Mouse (Mus musculus) layer of hippocampus, adult 9-11 months (tissue): Measurements from ENCODE around the gene Rad51b.
A peak's percentile ranks its signal among the peaks of the same experiment; 100 is the strongest.

ENCODE experiments used
- DNase-seq: peaks from one replicate; pipeline ENCODE4 v3.0.0; 2022

The Rad51b gene

DNA sequence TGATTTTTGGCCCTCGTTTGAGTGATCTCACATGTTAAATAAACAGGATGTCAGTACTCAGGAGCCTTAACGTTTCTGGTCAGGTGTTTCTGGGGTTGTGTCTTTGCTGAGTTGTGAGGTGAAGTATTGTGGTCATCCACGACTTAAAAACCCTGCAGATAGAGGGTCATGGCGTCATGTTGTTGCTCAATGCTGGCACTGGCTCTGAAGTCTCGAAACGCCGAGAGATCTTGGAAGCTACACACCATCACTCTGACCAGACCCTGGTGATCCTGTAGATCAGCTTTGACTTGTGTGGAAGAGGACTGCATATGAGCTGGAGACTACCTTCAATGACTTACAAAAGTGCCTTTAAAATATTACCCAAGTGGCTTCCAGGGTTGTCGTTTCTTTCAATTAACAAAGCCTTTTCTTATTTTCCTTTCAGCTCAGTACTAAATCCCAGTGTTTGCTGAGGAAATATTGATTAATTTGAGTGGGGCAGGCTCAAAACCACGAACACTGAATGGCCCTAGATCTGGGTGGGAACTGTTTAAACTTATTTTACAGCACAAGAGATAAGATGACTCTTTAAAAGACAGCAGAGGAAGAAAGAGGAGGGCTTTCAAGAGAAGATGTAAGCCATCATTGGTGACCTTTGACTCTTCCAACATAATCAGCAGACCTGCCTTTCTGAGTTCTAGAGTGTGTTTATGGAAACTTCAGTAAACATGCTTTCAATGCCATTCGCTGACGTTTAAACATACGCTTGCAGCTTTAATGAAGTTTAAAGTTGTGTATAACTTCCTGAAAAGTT lies 144.3 kb downstream of the Rad51b start:
- DNase-seq = no peak

DNA sequence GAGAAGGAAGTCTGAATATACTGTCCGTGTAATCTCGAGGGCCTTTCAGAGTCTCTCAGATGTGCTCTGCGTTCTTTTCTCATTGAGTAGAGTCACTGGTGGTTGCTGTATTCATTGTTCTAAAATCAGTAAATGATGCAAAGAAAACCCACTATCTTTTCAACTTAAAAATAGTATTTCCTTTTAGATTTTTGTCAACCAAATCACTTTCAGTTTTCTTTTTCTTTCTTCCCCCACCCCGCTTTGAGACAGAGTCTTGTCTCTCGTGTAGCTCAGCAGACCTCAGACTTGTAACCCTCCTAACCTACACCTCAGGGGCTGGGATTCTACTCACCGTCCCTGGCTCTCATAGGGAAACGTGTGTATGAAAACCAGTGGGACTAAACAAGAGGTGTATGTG lies 145.0 kb downstream of the Rad51b start:
- no peak for DNase-seq

DNA sequence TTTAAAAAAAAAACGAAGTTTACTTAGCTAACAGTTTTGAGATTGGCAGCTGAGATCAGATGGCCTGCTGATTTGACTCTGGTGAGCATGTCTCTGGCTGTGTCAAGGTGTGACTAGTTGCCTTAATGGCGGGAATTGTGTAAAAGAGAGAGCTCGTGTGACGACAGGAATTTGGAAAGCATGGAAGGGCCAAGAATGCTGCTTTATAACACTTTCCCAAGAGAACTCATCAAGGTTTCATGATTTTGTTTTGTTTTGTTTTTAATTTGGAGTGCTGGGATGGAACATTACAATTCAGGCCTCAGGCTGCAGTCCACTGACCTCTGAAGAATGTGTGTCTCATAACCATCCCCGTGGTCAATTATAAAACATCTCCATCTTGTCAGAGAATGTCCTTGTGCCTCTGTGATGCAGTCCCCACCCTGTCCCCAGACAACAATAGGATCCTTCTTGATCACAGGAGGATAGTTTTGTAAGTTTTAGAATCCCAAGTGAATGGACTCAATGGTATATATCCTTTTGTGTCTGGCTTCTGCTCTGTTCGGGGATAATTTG lies 145.8 kb downstream of the Rad51b start:
- no peak for DNase-seq

DNA sequence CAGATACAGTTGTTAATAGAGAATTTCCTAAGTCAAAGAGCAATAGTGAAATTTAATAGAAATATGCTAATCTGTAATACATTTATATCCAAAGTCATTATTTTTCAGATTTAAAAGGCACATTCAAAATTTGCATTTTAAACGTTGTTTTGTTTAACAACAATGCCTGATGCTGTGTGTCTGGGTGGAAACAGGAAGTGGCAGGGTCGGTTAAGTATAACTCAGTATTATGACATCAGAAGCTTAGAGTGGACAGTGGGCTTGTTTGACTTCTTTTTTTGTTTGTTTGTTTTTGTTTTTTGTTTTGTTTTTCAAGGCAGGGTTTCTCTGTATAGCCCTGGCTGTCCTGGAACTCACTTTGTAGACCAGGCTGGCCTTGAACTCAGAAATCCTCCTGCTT lies 147.6 kb downstream of the Rad51b start:
- DNase-seq = no peak

DNA sequence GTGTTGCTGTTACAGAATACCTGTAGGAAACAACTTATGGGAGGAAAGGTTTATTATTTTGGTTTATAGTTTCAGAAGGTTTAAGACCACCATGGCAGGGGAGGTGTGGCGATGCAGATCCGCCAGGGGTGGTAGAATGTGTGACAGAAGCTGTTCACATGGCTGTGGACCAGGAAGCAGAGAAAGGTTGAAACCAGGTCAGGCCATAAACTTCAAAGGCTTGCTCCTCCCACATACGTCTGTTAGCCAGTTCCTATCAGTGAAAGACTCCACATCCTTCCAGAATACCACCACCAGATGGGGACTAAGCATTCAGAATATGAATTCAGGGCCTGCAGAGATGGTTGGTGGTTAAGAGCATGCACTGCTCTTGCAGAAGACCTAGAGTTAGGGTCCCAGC lies 150.0 kb downstream of the Rad51b start:
- DNase-seq = no peak

DNA sequence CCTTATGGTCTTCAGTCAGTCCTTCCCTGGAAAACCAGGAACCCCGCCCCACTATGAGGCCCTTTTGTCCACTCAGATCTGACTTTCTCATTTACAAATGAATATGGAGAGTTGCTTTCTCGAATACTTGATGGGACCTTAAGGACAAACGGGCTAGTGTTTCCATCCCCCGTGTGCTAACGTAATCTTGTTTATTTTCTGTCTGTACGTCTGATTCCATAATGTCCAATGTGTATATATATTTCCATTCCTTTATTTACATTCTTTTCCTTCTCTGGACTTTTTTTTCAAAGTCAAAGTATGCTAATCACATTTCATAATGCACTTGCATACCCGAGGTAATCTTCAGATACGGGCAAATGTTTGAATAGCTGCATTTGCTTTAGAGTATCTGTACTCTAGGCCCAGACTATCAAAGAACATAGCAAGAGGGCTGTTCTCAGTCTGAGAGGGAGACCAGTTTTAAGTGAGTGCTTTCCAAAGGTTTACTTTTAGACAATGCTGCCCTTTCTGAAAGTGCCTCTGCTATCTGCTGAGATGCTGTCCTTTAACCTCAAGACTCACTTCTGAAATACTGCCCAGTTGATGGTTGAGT lies 152.8 kb downstream of the Rad51b start:
- DNase-seq = no peak

DNA sequence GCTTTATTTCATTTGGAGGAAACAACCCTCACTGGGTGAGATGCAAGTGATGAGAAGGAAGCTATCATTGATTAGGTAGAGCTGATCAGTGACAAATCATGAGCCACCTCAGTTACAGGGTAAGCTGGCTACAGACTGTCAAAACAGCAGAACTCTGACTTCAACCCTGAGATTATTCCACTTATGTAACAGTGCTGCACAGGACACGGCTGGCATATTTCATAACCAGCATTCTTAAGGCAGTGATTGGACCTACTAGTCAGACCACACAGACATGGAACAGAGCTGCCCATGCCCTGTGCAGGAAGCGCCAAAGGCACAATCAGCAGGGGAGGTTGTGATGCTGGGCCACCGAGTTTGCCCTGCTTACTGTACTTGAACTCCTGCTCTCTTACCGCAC lies 155.8 kb downstream of the Rad51b start:
- no peak for DNase-seq

DNA sequence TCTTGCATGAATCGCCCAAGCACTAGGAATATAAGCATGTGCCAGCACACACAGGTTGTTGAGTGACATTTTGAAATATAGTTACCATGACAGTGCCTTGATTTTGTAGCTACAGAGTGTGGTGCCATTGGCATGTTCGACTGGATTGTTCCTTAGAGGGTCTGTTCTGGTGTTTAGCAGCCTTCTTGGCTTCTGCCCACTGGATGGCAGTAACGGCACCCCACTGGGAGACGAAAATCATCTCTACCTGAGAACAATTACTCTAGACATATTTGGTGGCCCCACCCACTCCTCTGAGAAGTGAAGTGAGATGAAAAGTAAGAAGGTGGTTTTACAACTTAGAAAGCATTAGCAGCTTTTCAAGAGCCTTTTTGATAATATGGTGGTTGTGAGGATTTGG lies 156.9 kb downstream of the Rad51b start:
- DNase-seq = no peak

DNA sequence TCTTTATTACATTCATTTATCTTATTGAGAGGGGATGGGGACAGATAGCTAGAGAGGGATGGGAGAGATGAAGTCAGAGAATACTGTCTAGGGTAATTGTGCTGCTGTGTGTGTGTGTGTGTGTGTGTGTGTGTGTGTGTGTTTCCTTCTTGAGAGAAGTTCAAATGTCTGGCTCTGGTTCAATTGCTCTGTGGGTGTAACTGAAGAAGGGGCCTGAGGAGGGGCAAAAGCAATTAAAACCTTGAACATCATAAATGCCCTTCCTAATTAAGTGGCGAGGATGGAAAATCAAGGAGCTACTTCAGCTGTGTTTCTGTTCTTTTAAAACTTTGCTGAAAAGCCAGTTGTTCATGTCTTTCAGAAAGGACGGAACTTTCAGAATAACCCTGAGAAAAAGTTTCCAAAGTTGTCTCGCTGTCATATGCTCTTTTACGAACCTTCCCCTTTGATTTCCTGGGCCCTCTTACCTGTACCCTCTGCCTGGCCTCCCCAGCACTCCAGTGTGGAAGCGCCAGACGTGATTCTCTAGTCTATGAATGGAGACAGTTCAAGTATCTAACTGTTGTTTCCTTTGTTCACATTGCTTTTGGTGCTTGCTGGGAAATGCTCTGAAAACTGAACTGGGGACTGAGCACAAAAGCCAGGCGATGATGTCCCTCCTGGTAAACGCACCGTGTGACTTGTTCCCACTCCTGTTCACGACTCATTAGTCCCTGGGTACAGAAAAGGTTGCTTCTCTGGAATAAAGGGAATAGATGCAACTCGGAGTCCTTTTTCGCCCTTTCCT lies 158.2 kb downstream of the Rad51b start:
- no peak for DNase-seq

DNA sequence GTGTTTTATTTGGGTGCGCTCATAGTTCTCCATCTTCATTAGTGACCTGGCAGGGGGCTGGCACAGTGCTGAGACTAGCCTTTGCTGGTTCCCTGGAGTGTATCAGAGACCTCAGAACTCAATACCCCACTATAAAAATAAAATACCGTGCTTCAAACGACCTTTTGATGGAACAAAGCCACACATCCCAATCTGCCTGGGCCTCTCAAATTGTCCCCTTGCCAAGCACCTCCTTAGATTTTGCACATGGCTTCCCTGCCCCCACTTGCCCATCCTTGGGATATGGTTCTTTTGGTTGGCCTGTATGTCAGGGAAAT lies 158.7 kb downstream of the Rad51b start:
- no peak for DNase-seq

DNA sequence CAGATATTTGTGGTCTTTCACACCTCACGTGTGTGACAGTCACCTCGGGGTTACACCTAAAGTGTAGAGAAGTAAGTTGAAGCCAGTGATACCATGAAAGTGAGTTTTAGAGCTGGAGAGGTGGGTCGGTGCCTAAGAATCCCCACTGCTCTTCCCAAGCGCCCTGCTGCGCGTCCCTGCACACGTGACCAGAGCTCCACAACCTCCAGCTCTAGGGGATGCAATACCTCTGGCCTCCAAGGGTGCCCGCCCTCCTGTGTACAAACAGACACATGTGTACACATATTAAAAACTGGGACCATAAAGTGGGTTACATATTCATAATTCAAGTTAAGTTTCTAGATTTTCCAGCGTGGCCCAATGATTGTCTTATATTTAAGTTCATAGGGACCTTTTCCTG lies 159.2 kb downstream of the Rad51b start:
- DNase-seq = no peak

DNA sequence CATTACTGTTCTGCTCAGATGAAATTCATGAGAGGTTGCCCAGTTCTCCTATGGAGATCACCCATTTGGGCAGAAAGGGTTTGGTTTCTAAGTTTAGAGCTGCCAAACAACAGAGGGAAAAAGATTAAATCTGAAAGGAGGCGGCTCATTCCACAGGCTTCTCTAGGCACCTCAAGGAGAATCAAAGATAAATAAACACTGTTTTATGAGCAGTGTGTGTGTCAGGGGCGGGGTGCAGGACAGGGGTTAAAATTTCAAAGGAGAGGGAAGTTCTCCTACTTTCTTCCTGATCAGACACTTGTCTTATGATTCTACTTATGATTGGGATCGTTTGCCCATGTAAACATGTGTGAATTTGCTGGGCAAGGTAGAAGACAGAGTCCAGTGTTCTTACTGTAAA lies 166.3 kb downstream of the Rad51b start:
- no peak for DNase-seq

DNA sequence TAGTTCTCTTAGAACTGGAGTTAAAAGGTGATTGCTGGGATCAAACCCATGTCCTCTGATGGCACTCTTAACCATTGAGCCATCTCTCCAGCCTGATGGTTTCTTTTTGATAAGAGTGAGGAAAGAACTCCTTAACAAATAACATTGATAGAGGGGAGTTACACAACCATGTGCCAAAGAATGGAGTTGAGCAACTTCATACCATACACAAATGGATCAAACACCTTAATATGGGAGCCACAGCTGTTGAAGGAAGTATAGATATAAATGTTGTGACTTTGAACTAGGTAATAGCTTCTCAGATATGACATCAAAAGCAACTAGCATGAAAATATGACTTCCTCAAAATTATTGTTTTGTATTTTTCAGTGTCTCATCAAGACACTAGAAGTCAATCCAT lies 173.0 kb downstream of the Rad51b start:
- no peak for DNase-seq

DNA sequence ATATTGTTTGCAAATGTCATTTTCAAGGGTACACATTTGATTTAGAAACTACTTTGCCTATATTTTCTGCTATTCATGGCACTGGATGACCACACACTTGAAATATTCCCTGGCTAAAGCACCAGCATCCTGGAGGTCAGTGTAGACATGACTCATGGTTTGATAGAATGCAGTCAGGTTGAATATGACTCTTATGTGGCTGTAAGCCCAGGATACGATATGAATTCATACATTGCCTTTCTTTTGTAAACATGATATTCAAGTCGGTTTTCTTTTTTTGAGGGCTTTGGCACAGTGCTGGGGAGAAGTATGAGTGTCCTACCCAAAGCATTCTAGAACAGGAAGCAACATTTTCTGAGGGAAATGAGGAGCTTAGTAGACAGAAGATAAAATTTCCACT lies 174.8 kb downstream of the Rad51b start:
- no peak for DNase-seq

DNA sequence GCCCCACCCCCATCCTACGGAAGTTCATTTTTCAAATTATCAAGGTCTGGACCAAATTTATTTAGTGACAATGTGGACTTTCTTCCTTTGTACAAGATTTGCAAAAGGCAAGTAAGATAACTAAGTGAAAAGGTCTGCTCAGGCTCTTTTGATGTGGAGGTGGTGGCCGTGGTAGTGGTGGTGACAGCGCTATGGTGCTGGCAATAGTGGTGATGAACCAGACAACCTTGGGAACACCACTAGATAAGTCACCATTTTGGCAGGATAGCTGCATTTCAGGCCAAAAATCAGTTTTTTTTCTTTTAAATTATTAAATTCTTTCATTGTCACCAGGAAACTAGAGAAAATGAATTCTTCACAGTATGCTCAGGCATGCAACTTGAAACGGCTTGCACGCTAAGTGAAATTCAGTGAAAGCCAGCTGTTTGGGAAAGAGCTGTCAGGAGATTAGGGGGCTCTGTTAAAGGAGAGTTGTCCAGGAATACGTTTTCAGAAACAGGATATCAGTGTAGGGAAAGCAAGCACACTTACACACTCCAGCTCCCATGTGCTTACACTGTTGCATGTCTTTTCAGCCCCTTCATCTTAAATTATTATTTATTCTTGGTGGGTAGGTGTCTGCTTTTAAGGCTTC lies 179.4 kb downstream of the Rad51b start:
- no peak for DNase-seq

DNA sequence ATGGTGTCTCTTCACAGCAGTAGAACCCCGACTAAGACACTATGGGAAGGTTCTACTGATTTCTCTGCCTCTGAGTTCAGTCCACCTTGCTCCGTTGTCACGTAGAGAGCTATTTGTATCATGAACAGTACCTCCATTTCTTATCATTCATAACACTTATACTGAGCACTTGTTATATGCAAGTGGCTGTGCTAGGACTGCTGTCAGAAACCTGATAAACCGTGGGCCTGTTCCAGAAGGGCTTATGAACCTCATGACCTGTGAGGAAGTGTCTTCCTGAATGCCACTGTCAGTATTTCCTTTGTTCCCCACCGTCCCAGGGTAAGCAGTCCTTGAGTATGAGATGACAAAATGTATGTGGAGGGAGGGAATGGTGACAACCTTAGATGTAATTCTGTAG lies 181.7 kb downstream of the Rad51b start:
- no peak for DNase-seq

DNA sequence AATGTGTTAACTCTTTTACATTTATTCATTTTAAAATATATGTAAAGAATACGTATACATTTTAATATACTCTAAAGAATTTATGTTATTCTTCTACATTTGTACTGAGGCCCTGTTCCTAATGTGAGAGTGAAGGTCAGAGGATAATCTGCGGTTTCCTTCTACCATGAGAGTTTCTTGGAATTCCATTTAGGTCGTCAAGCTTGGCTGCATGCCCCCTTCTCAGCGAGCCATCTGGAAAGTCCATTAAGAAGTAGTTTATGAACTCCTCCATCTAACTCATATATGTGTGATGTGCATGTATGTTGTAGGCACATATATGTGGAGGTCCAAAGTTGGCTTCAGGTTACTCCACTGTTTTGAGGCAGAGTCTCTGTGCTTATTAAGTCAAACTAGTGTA lies 188.4 kb downstream of the Rad51b start:
- no peak for DNase-seq

DNA sequence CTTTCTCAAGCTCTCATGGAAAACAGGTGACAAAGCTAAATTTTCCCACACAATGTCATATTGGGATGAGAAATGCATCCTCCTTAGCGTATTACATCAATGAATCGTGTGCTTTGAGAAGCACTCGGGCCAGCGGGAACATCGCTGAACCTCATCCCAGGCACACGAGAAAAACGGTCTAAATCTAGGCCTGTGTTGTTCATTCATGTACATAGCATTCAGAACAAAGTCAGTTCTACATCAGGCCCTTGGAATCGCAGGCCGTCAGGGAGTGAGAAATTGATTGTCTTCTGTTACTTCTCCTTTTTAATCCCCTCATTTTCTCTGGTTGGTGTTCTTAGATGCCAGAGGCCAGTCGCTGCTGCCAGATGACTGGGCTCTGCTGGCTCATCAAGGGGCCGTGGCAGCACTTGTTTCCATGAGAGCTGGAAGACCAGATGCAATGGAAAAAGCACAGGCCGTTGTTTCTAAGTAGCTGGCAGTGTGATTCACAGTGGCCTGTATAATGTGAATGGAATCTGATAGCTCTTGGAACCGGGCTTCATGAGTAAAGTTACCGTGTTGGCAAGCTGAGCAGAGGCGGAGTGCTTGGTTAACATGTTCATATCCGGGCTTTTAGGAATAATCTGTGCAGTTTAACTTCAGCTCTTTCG lies 191.6 kb downstream of the Rad51b start:
- DNase-seq = peak; percentile 65

DNA sequence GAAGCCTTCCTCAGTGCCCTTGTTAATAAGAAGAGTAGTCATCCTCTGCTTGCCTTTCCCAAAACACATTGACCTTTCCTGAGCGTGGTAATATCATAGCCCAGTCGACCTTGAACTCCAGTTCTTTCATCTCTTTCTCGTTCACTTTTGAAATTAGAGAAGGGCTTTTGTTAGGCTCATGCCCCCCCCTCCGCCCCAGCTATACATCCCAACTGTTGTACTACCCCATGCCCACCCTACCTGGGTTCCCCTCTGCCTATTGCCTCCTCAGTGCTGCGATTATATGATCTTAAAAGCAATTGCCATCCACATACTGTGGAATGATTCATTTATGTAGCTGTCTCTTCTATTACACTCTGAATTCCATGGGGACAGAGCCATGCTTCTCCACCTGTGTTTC lies 193.5 kb downstream of the Rad51b start:
- no peak for DNase-seq

DNA sequence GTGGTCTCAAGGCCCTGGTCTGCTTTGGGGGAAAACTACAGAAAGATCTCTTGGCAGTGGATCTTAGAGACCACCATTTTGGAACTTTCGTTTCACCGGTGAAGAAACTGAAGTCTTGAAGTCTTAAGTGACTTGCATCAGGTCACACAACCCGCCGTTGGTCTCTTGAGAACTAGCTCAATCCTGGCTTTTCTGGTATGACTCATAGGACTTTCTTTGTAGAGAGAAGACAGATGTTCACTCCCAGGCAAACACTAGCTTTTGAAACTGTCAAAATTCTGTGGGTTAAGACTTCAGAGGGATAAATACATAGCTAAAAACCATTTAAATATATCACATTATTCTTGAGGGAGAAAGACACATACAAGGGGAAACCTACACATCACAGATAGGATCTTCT lies 195.1 kb downstream of the Rad51b start:
- DNase-seq = no peak

DNA sequence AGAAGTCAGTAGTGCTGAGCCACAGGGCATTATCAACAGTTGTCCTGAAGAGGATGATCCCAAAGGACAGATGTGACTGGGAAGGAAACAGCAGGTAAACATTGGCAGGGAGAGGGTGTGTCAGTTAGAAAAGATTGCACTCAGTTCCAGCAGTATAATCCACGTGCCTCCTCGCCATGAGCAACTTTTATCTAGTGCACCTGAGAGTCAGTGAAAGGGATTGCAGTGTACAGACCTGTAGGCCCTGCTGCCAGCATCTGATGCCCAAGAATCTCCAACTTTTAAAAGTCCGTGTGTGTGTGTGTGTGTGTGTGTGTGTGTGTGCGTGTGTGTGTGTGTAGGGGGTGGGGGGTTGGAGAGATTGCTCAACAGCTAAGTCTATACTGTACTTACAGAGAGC lies 195.5 kb downstream of the Rad51b start:
- DNase-seq = no peak

DNA sequence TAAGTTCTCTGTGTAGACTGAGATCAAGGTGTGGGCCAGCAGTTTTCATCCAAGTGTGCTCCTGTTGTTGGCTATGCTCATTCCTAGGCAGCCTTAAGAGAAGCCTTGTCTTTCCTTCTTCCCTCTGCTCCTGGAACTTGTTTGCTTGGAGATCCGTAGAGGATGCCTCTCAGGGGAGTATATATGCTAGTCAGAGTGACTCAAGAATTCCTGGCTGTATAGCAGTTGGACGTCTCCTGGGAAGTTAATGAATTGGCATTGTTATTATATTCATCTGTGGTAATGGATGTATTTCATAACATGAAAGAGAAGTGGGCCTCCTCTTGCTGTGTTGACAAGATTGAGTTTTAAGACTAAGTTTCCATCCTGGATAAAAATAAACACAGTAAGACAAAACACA lies 196.4 kb downstream of the Rad51b start:
- no peak for DNase-seq

DNA sequence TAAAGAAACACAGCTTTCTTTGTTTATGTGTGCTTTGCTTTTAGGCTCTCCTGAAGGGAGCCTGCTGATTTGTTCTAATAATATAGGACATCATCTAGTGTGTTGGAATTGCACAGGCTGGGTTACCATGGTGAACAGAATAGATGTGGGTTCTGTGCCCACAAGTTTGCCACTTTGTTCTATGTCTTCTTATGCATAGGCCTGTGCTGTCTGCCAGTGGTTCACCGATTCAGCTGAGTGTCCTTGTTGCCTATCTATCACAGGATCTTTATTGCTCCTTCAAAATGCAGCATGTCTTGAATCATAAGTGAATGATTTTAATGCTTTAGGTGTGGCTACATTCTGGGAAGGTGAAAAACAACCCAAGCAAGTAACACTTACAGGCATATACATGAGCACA lies 201.2 kb downstream of the Rad51b start:
- DNase-seq = no peak
